Mouse (Mus musculus): Measurements from ENCODE around the gene Gm5089. TPM values are rescaled to one million over a fixed set of nuclear protein-coding genes. Genes with fewer than 3 reads are reported as not detected.

Gene Gm5089
- total and polyA plus RNA-seq, 3 experiments = not detected

DNA sequence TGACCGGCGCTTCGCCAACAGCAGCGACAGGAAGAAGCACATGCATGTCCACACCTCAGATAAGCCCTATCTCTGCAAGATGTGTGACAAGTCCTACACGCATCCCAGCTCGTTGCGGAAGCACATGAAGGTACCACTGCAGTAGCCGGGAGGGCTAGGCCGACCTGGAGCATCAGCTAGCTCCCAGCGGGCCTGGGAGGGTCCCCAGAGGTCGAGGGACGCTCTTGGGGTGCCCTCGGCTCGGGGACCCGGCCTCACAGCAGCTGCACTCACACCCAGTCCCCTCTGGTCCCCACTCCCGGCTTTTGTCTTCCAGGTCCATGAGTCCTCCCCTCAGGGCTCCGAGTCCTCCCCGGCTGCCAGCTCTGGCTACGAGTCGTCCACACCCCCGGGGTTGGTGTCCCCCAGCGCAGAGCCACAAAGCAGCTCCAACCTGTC is 27.7 kb upstream of the Gm5089 start:
- no peak for DNase-seq (ENCODE audit: low read depth, low spot score)
- Histone ChIP-seq H3K27me3 (ENCODE audit: control insufficient read depth in 1 of 2, insufficient read depth in 2 of 2, low read length in 2 of 2) (no peaks in the 10 kb centered on the region), H3K9ac (ENCODE audit: control insufficient read depth, low read depth, low read length, poor library complexity, severe bottlenecking) (no peak overlapping the region)

DNA sequence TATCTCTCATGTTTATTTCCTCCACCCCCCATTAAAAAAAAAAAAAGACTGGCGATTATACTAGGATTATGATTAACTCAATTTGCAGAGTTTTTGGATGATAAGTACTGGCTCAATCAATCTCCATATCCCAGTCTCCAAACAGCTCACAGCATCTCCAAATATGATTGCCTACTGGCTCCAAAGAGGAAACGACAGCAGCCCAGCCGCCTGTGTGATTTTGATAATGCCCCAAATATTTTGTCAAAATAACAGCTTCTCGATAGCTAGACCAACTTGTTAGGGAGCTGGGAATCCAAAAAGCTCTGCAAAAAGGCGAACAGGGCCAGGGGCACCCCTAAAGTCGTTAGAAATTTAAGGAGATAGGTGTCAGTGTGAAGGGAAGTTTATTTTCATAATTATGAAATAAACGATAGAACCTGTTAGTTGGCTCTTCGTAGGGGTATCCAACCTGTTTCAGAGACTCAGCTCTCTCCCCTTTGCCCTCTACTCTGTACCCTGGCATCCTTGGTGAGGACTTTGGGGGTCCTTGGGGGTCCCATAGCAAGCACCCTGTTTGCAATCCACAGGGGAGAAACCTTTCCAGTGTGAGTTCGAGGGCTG is 27.2 kb upstream of the Gm5089 start:
- Histone ChIP-seq H3K27ac (ENCODE audit: control insufficient read depth, low read depth, low read length) (no peak overlapping the region), H3K27me3 (ENCODE audit: control insufficient read depth in 1 of 2, insufficient read depth in 2 of 2, low read length in 2 of 2) (no peaks in the 10 kb centered on the region), H3K79me2 (ENCODE audit: control insufficient read depth, insufficient read depth, low read length, poor library complexity) (no peaks in the 10 kb centered on the region), H3K9ac (ENCODE audit: control insufficient read depth, low read depth, low read length, poor library complexity, severe bottlenecking) (no peak overlapping the region), H3K9me3 (replicated peaks; ENCODE audit: insufficient read depth, low read length) (no peaks in the 10 kb centered on the region), H3K4me3 (ENCODE audit: control insufficient read depth in 1 of 2, insufficient read depth in 1 of 2, low read depth in 2 of 2, low read length in 2 of 2) (no peak overlapping the region), H3K4me1 (ENCODE audit: control insufficient read depth in 1 of 2, insufficient read depth in 2 of 2, low read length in 2 of 2) (no peaks in the 10 kb centered on the region), H3K36me3 (ENCODE audit: control insufficient read depth in 1 of 2, insufficient read depth in 2 of 2, low read length in 2 of 2) (no peaks in the 10 kb centered on the region)
- DNase-seq (ENCODE audit: low read depth, low spot score) = no peak
- no peak for TF ChIP-seq USF1 (IDR thresholded peaks at IDR 0.05; ENCODE audit: low read depth, low read length)
- no peak for TF ChIP-seq ELF1 (IDR thresholded peaks at IDR 0.05; ENCODE audit: low read depth, low read length)
- TF ChIP-seq SMC3 (IDR thresholded peaks at IDR 0.05; ENCODE audit: low read depth, low read length) = no peak

More for the DNA sequence above, 27.7 kb upstream of the Gm5089 start:
- H3K79me2 ChIP-seq (ENCODE audit: control insufficient read depth, insufficient read depth, low read length, poor library complexity) = no peaks in the 10 kb centered on the region
- no peaks in the 10 kb centered on the region for H3K4me1 ChIP-seq (ENCODE audit: control insufficient read depth in 1 of 2, insufficient read depth in 2 of 2, low read length in 2 of 2)
- no peak overlapping the region for H3K4me3 ChIP-seq (ENCODE audit: control insufficient read depth in 1 of 2, insufficient read depth in 1 of 2, low read depth in 2 of 2, low read length in 2 of 2)
- no peaks in the 10 kb centered on the region for H3K36me3 ChIP-seq (ENCODE audit: control insufficient read depth in 1 of 2, insufficient read depth in 2 of 2, low read length in 2 of 2)
- no peak for TF ChIP-seq HCFC1 (IDR thresholded peaks at IDR 0.05; ENCODE audit: low read depth, low read length)
- TF ChIP-seq E2F4 (IDR thresholded peaks at IDR 0.05; ENCODE audit: borderline replicate concordance, low read depth, low read length) = no peak
- no peak for TF ChIP-seq SIN3A (IDR thresholded peaks at IDR 0.05; ENCODE audit: low read length)
- no peak overlapping the region for H3K27ac ChIP-seq (ENCODE audit: control insufficient read depth, low read depth, low read length)
- no peaks in the 10 kb centered on the region for H3K9me3 ChIP-seq (replicated peaks; ENCODE audit: insufficient read depth, low read length)

DNA sequence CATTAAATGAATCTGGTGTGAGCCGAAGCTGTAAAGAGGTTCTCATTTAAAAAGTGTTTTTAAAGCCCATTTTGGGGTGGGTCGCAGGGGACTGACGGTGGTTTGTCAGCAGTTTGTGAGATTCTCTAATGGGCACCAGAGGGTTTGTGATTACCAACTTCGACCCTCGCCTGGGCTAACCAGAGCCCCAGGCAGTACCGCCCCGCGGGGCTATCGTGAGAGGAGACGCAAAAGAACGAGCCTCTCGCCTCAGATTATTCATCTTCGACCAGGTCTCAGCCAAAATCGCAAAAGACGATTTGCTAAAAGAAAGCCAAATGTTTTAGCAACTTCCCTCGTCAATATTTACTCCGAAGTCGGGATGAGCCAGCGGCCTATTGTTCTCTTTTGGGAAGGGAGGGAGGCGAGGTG is 26.4 kb upstream of the Gm5089 start:
- no peaks in the 10 kb centered on the region for H3K79me2 ChIP-seq (ENCODE audit: control insufficient read depth, insufficient read depth, low read length, poor library complexity)
- no peaks in the 10 kb centered on the region for H3K36me3 ChIP-seq (ENCODE audit: control insufficient read depth in 1 of 2, insufficient read depth in 2 of 2, low read length in 2 of 2)
- H3K4me1 ChIP-seq (ENCODE audit: control insufficient read depth in 1 of 2, insufficient read depth in 2 of 2, low read length in 2 of 2) = no peaks in the 10 kb centered on the region
- H3K4me3 ChIP-seq (ENCODE audit: control insufficient read depth in 1 of 2, insufficient read depth in 1 of 2, low read depth in 2 of 2, low read length in 2 of 2) = no peak overlapping the region
- H3K9me3 ChIP-seq (replicated peaks; ENCODE audit: insufficient read depth, low read length) = no peaks in the 10 kb centered on the region
- DNase-seq (ENCODE audit: low read depth, low spot score) = no peak
- no peak overlapping the region for H3K9ac ChIP-seq (ENCODE audit: control insufficient read depth, low read depth, low read length, poor library complexity, severe bottlenecking)
- no peak for TF ChIP-seq POLR2AphosphoS5 (IDR thresholded peaks at IDR 0.05; ENCODE audit: borderline replicate concordance, low read depth, low read length)
- no peak for TF ChIP-seq TAL1 (IDR thresholded peaks at IDR 0.05; ENCODE audit: low read length)
- TF ChIP-seq MAFK (IDR thresholded peaks at IDR 0.05; ENCODE audit: borderline replicate concordance, low read depth, low read length) = no peak
- no peak for TF ChIP-seq NELFE (IDR thresholded peaks at IDR 0.05; ENCODE audit: low read depth, low read length)
- TF ChIP-seq CTCF (IDR thresholded peaks at IDR 0.05 in 2 of 3, conservative IDR thresholded peaks at IDR 0.05 in 1 of 3; ENCODE audit: control insufficient read depth in 1 of 3, insufficient read depth in 1 of 3, low read depth in 2 of 3, low read length in 3 of 3, poor library complexity in 1 of 3, severe bottlenecking in 1 of 3) = no peak
- TF ChIP-seq TCF12 (IDR thresholded peaks at IDR 0.05; ENCODE audit: low read depth, low read length) = no peak
- no peak for TF ChIP-seq ZC3H11A (IDR thresholded peaks at IDR 0.05; ENCODE audit: low read depth, low read length)
- no peak for TF ChIP-seq POLR2AphosphoS2 (IDR thresholded peaks at IDR 0.05; ENCODE audit: low read length)
- no peak for TF ChIP-seq KAT2A (conservative IDR thresholded peaks at IDR 0.05; ENCODE audit: low read depth, low read length)
- no peak for TF ChIP-seq ZKSCAN1 (IDR thresholded peaks at IDR 0.05; ENCODE audit: low read depth, low read length)
- TF ChIP-seq ZMIZ1 (IDR thresholded peaks at IDR 0.05; ENCODE audit: low read depth, low read length) = no peak
- TF ChIP-seq MAZ (IDR thresholded peaks at IDR 0.05; ENCODE audit: low read depth, low read length) = no peak
- no peaks in the 10 kb centered on the region for H3K27me3 ChIP-seq (ENCODE audit: control insufficient read depth in 1 of 2, insufficient read depth in 2 of 2, low read length in 2 of 2)
- H3K27ac ChIP-seq (ENCODE audit: control insufficient read depth, low read depth, low read length) = no peak overlapping the region
